Mouse (Mus musculus): ENCODE measurements around the gene Timp2. TPM values are rescaled to one million over a fixed set of nuclear protein-coding genes. Genes with fewer than 3 reads are reported as not detected.
"Not testable (repeated sequence)": the region's sequence is repeated elsewhere in the genome, so short reads cannot be mapped to it uniquely, and the experiment has no call there.

Timp2 gene
- polyA plus RNA-seq, 1 experiment from 2014 or later = 49.4 TPM

DNA sequence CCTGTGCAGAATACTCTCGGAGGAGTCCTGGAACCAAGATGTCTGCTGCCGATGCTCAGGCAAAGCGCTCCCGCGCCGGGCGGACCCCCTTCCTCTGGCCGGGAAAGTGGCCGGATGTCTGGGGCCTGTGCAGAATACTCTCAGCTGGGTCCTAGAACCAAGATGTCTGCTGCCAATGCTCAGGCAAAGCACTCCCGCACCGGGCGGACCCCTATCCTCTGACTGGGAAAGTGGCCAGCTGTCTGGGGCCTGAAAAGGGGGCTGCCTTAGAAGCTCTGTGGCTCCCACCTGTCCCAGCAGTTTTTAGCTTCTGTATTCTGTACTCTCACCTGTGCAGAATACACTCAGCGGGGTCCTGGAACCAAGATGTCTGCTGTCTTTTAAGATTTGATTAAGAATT is 32.3 kb upstream of the Timp2 start:
- WGBS = 94% methylated on average over 13 of the region's 13 CpGs
- H3K4me2 ChIP-seq (replicated peaks); H3K4me3 ChIP-seq; H3K27ac ChIP-seq (replicated peaks); H3K36me3 ChIP-seq; H3K9ac ChIP-seq (replicated peaks); H3K27me3 ChIP-seq; ATAC-seq (ENCODE audit: low FRiP score, low read depth); H3K4me1 ChIP-seq; H3K9me3 ChIP-seq: not testable (repeated sequence)

DNA sequence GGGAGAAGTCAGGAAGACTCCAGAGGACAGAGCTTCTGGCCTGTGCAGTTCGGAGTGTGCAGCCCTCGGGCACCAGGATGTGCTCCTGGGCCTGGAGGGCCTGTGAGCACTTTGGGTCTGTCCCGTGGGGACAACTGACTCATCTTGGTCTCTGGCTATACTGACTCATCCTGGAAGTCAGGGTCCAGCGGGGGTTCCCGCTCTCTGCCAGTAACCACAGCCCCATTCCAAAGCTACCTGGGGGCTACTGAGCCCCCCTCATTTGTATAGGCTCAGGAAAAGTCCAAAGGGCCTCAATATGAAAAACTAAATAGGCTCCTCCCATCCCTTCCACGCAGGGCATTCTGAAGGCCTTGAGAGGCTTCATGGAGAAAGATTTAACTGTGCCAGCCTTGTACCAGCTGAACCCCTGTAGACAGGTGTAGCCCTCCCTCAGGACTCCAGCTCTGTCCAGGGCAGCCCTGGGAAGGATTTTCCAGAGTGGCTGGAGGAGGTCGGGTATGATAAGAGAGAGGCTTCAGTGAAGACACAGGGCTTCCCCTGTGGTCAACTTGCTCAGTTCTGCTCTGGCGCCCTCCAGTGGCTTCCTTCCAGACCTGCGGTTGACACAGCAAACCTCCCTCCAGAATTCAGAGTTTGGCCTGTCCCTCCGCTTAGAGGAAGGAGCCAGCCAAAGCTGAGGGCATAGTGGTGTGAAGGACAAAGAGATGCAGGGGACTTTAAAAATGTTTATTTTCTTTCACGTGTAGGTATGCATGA is 23.9 kb upstream of the Timp2 start:
- 49% methylated on average over 11 of the region's 11 CpGs for WGBS
- no peaks in the 10 kb centered on the region for H3K27me3 ChIP-seq
- H3K4me3 ChIP-seq = no peak overlapping the region
- H3K9ac ChIP-seq (replicated peaks) = no peak overlapping the region
- H3K36me3 ChIP-seq = no peaks in the 10 kb centered on the region
- no peak overlapping the region for H3K27ac ChIP-seq (replicated peaks)
- H3K4me2 ChIP-seq (replicated peaks) = no peak overlapping the region
- no peaks in the 10 kb centered on the region for H3K9me3 ChIP-seq
- no peak for ATAC-seq (ENCODE audit: low FRiP score, low read depth)
- peaks cover 4% of the 10 kb centered on the region; the same call in 1 of the 2 replicates for H3K4me1 ChIP-seq

DNA sequence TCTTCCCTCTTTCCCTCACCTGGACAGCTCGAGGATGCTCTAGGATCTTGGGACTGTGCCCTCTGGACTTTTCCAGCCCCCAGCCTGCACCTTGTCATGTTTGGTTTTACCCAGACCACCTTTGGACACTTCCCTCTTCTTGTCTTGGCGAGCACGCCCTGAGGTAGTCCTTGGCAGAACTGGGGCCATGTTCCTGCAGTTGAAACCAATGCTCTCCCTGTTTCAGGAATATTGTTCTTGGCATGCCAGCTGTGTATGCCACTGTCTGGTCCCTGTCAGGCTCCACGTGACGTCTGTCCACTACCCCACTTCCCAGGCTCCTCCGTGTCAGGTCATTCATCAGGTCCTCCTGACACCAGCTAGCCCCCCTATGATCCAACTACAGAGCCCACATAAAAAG is 23.1 kb upstream of the Timp2 start:
- no peak overlapping the region for H3K4me3 ChIP-seq
- H3K9me3 ChIP-seq = no peaks in the 10 kb centered on the region
- no peaks in the 10 kb centered on the region for H3K27me3 ChIP-seq
- peaks cover 4% of the 10 kb centered on the region; the same call in 1 of the 2 replicates for H3K4me1 ChIP-seq
- 86% methylated on average over 6 of the region's 6 CpGs for WGBS
- H3K9ac ChIP-seq (replicated peaks) = no peak overlapping the region
- H3K4me2 ChIP-seq (replicated peaks) = no peak overlapping the region
- H3K36me3 ChIP-seq = no peaks in the 10 kb centered on the region
- no peak overlapping the region for H3K27ac ChIP-seq (replicated peaks)
- ATAC-seq (ENCODE audit: low FRiP score, low read depth) = no peak

DNA sequence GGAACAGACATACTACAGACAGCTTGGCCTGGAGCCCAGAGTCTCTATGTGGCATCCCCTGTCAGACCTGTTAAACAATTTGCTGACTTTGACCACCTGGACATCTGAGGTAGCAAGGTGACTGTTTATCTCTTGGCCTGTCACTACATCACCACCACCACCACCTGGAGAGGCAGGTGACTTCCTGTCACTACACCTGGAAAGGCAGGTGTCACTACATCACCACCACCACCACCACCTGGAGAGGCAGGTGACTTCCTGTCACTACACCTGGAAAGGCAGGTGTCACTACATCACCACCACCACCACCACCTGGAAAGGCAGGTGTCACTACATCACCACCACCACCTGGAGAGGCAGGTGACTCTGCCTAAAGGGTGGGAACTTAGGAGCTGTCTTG is 20.8 kb upstream of the Timp2 start:
- H3K9ac ChIP-seq (replicated peaks); ATAC-seq (ENCODE audit: low FRiP score, low read depth); H3K4me3 ChIP-seq; H3K4me2 ChIP-seq (replicated peaks); H3K36me3 ChIP-seq; H3K27me3 ChIP-seq; H3K9me3 ChIP-seq; H3K4me1 ChIP-seq; H3K27ac ChIP-seq (replicated peaks): not testable (repeated sequence)

DNA sequence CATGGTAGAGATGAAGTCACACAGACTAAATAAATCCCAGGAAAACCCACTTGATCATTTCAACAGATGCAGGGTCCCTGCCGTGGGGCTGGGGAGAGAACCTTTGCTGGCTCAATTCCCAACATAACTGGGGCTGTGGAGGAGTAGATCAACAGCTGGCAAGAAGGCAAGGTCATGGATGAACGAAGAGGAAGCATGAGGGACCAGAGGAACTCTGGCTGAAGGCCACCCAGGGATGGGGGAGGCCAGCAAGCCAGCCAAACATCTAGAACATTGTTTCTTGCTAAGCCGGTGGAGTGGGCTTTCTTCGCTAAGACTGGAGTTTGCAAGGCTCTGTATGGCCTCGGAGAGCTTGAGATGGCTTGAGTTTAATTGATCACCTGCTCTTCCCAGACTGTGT is 20.3 kb upstream of the Timp2 start:
- no peak overlapping the region for H3K9ac ChIP-seq (replicated peaks)
- H3K4me3 ChIP-seq = no peak overlapping the region
- no peak overlapping the region for H3K4me2 ChIP-seq (replicated peaks)
- H3K36me3 ChIP-seq = no peaks in the 10 kb centered on the region
- no peaks in the 10 kb centered on the region for H3K9me3 ChIP-seq
- H3K27me3 ChIP-seq = 0 out of 2 replicates have a peak, but pooled peaks cover 7% of the 10 kb centered on the region
- H3K27ac ChIP-seq (replicated peaks) = no peak overlapping the region
- no peak for ATAC-seq (ENCODE audit: low FRiP score, low read depth)
- WGBS = 90% methylated on average over 5 of the region's 5 CpGs
- H3K4me1 ChIP-seq = peaks cover 4% of the 10 kb centered on the region; the same call in 1 of the 2 replicates

DNA sequence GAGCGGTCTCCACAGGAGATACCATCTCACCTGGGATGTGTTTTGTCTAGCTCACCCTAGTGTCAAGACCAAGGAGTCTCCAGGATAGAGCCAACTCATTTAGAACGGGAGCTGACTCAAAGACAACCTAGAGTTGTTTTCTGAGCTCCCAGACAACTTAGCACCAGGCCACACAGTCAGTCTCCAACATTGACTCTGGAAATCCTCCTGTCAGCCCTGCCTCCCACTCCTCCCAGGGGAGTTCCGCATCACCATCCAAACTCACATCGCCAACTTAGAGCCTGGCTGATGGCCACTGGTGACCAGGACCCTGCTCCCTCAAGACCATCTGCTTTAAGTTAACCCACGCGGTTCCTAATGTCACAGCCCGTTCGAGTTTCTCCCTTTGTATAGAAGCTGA is 19.9 kb upstream of the Timp2 start:
- no peak overlapping the region for H3K4me2 ChIP-seq (replicated peaks)
- 0 out of 2 replicates have a peak, but pooled peaks cover 7% of the 10 kb centered on the region for H3K27me3 ChIP-seq
- H3K4me1 ChIP-seq = peaks cover 4% of the 10 kb centered on the region; the same call in 1 of the 2 replicates
- no peaks in the 10 kb centered on the region for H3K36me3 ChIP-seq
- ATAC-seq (ENCODE audit: low FRiP score, low read depth) = no peak
- H3K9ac ChIP-seq (replicated peaks) = no peak overlapping the region
- WGBS = 89% methylated on average over 8 of the region's 8 CpGs
- H3K27ac ChIP-seq (replicated peaks) = no peak overlapping the region
- H3K9me3 ChIP-seq = no peaks in the 10 kb centered on the region
- H3K4me3 ChIP-seq = no peak overlapping the region

DNA sequence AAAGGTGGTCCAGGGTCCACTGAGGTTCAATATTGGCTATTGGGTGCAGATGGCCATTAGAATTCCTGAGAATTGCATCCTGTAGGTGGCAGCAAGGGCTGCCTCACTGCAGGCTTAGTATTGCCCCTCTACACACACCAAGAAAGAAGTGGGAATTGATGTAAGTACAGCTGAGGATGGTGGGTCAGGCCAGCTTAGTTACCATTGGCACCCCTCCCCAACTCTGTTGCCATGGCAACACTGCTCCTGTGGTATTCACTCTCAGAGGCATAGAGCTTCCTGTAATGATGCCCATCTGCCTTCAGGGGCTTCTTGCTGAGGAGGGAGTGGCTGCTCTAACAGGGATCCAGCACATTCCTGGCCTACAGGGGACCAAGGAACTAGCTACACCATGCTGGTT is 19.5 kb upstream of the Timp2 start:
- Histone ChIP-seq H3K36me3 (no peaks in the 10 kb centered on the region), H3K27me3 (peaks cover 11% of the 10 kb centered on the region; the same call in 1 of the 2 replicates), H3K9ac (replicated peaks) (no peak overlapping the region), H3K4me1 (peaks cover 4% of the 10 kb centered on the region; the same call in 1 of the 2 replicates), H3K9me3 (no peaks in the 10 kb centered on the region), H3K4me2 (replicated peaks) (no peak overlapping the region), H3K4me3 (no peak overlapping the region), H3K27ac (replicated peaks) (no peak overlapping the region)
- ATAC-seq (ENCODE audit: low FRiP score, low read depth) = no peak

DNA sequence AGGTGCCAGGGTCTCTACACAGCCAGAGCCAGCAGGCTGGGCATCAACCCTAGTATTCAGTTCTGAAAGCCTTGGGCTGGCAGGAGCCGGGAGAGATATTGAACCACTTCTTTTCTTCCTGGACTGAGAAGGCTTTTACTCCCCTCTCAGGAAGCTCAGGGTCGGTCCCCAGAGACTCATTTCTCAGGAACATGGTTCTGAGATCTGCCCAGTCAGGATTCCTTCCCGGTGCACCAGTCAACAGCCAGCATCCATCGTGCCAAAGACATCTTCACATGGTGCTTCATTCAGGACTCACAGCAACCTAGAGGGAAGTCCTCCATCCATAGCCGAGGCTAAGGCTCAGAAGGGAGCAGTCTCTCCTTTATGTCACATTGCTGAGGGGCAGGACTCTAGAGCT is 19.0 kb upstream of the Timp2 start:
- Histone ChIP-seq H3K4me3 (no peak overlapping the region), H3K36me3 (no peaks in the 10 kb centered on the region), H3K9me3 (no peaks in the 10 kb centered on the region), H3K4me1 (peaks cover 4% of the 10 kb centered on the region; the same call in 1 of the 2 replicates), H3K27me3 (peaks cover 13% of the 10 kb centered on the region; the same call in 1 of the 2 replicates), H3K4me2 (replicated peaks) (no peak overlapping the region), H3K27ac (replicated peaks) (no peak overlapping the region), H3K9ac (replicated peaks) (no peak overlapping the region)
- 72% methylated on average over 5 of the region's 5 CpGs for WGBS
- no peak for ATAC-seq (ENCODE audit: low FRiP score, low read depth)

DNA sequence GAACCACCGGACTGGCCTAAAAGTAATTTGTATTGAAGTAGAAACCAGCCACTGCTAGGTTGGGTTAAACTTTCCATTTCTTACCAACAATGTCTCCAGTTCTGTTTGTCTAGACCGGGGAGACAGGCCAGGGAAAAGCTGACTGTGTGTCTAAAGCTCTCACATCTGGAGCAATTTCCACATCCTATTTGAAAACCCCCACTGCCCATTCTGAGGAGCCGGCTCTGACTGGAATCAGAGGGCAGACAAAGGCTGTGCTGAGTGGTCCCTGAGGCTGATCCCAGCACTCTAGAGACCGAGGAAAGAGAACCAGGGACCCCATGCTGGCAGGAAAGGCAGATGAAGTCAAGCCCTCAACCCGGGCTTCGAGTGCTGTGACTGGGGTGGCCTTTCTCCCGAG is 17.1 kb upstream of the Timp2 start:
- no peak for ATAC-seq (ENCODE audit: low FRiP score, low read depth)
- 51% methylated on average over 7 of the region's 7 CpGs for WGBS
- H3K4me2 ChIP-seq (replicated peaks) = no peak overlapping the region

DNA sequence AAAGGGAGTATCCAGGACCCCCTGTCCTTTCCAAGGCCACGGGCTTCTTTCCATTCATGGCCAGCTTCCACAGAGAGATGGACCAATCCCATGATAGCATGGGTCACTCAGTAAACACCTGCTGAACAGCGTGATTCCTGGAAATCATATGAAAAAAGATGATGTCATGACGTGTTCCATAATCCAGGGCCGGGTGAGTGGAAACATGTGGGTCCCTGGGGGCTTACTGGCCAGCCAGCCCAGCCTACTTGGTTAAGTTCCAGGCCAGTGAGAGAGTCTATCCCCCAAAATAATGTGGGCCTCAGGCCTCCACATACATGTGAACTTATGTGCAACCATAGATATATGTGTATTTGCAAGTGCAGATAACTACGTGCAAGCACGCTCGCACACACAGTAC is 16.3 kb upstream of the Timp2 start:
- peaks cover 4% of the 10 kb centered on the region; the same call in 1 of the 2 replicates for H3K4me1 ChIP-seq
- no peak overlapping the region for H3K4me3 ChIP-seq
- no peaks in the 10 kb centered on the region for H3K36me3 ChIP-seq
- H3K27me3 ChIP-seq = peaks cover 13% of the 10 kb centered on the region; the same call in 1 of the 2 replicates
- H3K4me2 ChIP-seq (replicated peaks) = no peak overlapping the region
- H3K9me3 ChIP-seq = no peaks in the 10 kb centered on the region
- H3K9ac ChIP-seq (replicated peaks) = no peak overlapping the region
- no peak overlapping the region for H3K27ac ChIP-seq (replicated peaks)
- WGBS = 86% methylated on average over 7 of the region's 7 CpGs
- no peak for ATAC-seq (ENCODE audit: low FRiP score, low read depth)

More for the DNA sequence above, 17.1 kb upstream of the Timp2 start:
- Histone ChIP-seq H3K9me3 (no peaks in the 10 kb centered on the region), H3K4me1 (peaks cover 4% of the 10 kb centered on the region; the same call in 1 of the 2 replicates), H3K9ac (replicated peaks) (no peak overlapping the region), H3K36me3 (no peaks in the 10 kb centered on the region), H3K27ac (replicated peaks) (no peak overlapping the region), H3K27me3 (peaks cover 13% of the 10 kb centered on the region; the same call in 1 of the 2 replicates), H3K4me3 (no peak overlapping the region)

DNA sequence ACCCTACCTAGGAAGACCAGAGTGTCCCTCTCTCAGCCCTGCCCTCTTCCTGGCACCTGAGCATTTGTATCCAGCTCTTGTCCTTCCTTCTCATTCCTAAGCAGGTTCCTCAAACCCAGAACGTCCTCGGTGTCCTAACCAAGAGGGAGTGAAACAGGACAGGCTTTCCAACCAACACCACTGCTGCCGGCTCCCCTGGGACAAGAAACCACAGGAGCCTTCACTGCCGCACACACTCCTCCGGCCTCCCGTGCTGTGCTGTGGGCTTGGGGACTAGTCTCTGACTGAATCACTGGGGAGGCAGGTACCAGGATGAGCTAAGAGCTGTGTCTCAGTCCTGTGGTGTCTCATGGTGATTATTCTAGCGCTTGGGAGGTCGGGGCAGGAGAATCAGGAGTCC is 14.1 kb upstream of the Timp2 start:
- ATAC-seq (ENCODE audit: low FRiP score, low read depth) = no peak
- H3K36me3 ChIP-seq = no peaks in the 10 kb centered on the region
- no peak overlapping the region for H3K4me2 ChIP-seq (replicated peaks)
- WGBS = 80% methylated on average over 8 of the region's 8 CpGs
- no peak overlapping the region for H3K9ac ChIP-seq (replicated peaks)
- H3K27ac ChIP-seq (replicated peaks) = no peak overlapping the region
- no peaks in the 10 kb centered on the region for H3K9me3 ChIP-seq
- H3K27me3 ChIP-seq = peaks cover 13% of the 10 kb centered on the region; the same call in 1 of the 2 replicates
- no peak overlapping the region for H3K4me3 ChIP-seq
- no peaks in the 10 kb centered on the region for H3K4me1 ChIP-seq

DNA sequence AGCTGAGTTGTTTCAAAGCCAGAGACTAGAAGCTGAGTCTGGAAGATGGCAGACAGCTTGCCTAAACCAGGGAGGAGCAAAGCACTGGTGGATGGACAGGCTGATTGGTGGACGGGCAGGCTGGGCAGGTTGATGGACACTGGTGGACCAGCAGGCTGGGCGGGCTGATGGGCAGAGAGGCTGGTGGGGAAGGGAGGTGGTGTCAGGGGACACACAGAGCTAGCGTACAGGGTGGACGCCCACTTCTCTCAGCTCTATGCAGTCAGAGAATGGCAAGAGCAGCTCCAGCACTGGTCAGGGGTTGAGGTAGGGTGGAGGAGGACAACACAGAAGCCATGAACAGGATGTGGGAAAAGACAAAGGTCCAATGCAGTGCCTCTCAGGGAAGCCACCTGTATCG is 13.7 kb upstream of the Timp2 start:
- WGBS = 88% methylated on average over 5 of the region's 5 CpGs
- Histone ChIP-seq H3K4me1 (no peaks in the 10 kb centered on the region), H3K9me3 (no peaks in the 10 kb centered on the region), H3K27me3 (peaks cover 13% of the 10 kb centered on the region; the same call in 1 of the 2 replicates), H3K36me3 (no peaks in the 10 kb centered on the region), H3K27ac (replicated peaks) (no peak overlapping the region), H3K9ac (replicated peaks) (no peak overlapping the region), H3K4me3 (no peak overlapping the region), H3K4me2 (replicated peaks) (no peak overlapping the region)
- ATAC-seq (ENCODE audit: low FRiP score, low read depth) = no peak
